Mouse (Mus musculus) inflammation-experienced regulatory T-cells (primary cell): ENCODE data around the gene Gdpd1. TPM values are rescaled to one million over a fixed set of nuclear protein-coding genes. Genes with fewer than 3 reads are reported as not detected.

Source experiments
- polyA plus RNA-seq, 2 experiments: library from polyadenylated mRNA; unstranded; fragments of 100-300 nt; shearing (Covaris generic); gene quantifications; one replicate each; pipeline ENCODE4 v1.2.1; 2017

Gdpd1 gene
- polyA plus RNA-seq: under 1 TPM; 0.23 to 0.46 TPM

GRCm38 (mm10) chr11:87073866-87074440 lies at the start of gene Gdpd1:
Gene Gdpd1, minus strand, starts transcription at chr11:87074062.

DNA sequence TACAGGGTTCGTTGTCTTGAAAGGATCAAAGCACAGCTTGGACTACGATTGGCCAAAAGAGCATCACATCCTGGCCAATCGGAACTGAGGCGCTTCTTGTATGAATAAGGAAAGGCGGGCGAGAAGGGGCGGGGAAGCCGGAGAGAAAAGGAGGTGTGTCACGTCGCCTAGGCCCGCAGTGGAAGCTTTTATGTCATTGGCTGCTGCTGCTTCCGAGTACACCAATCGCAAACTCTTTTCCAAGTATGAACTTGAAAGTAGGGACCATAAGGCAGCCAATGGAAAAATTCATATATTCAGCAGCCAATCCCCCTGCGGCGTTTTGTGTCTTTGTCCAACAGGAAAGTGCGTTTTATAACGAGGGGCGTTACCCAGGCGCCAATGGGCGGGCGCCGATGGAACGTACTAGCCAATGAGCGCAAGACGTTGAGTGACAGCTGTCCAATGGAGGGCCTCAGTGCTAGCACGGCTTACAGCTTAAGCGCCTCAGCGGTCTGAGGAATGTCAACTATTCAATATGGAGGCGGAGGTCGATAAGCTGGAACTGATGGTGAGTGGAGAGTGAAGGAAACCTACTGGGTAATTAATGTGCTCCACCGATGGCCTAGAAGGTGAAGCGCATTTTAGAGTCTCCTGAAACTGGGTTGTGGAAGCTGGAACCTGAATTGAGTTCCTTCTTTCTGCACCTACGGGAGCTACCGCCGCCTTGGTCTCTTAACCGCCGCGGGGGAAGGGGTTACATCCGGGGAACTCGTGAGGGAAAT lies 35.1 kb upstream of the Gdpd1 start, which contains the start of gene Ska2:
Ska2 (plus strand) TSS at position 480 of the 764 bp plus-strand sequence.

DNA sequence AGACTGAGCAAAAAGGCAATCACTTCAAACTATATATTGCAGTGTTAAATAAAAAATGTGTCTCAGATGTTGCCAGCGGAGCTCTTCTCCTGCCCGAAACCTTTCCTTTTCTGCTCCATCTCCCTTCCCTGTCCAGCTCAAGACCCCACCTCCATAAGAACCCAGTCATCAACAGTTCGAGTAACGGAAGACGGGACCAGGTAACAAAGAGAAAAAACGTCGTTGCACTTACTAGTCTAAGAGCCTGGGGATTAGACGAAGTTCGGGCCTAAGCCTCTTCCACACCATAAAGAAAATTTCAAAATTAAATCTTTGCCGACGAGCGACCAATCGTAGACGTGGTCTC lies 34.5 kb upstream of the Gdpd1 start, which contains the start of gene Prr11:
Prr11 (minus strand) TSS at position 300 of the 346 bp plus-strand sequence.

DNA sequence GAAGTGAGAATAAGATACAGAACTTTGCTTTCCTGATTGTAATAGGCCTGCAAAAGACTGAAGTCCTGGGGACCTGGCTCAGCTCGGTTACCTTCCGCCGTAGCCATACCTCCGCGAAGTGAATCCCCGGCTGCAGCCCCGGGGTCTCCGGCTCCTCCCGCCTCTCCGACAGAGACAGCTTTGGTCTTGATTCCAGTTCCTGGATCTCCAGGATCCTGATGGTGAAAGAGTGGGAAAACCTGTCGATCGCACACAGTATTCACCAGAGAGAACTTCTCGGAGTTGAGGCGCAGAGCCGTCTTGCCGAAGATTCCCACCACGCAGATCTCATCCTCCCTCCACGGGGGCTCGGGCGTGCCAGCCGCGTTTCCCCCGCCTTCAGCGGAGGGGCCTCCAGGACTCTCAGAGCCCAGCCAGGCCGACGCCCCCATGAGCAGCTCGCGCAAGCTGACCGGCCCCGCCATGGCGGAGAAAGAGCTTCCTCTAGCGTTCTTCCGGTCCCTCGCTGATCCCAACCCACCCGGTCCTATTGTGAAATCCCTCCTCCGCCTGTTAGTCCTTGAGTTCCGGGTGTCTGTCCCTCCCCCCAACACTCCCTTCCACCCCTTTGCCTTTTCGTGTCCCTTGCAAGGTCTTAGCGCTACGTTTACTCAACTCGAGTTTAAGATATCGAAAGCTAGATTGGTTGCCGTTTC lies 12.6 kb upstream of the Gdpd1 start, which contains the start of gene Smg8:
Smg8 (minus strand) TSS at position 485 of the 695 bp plus-strand sequence.

DNA sequence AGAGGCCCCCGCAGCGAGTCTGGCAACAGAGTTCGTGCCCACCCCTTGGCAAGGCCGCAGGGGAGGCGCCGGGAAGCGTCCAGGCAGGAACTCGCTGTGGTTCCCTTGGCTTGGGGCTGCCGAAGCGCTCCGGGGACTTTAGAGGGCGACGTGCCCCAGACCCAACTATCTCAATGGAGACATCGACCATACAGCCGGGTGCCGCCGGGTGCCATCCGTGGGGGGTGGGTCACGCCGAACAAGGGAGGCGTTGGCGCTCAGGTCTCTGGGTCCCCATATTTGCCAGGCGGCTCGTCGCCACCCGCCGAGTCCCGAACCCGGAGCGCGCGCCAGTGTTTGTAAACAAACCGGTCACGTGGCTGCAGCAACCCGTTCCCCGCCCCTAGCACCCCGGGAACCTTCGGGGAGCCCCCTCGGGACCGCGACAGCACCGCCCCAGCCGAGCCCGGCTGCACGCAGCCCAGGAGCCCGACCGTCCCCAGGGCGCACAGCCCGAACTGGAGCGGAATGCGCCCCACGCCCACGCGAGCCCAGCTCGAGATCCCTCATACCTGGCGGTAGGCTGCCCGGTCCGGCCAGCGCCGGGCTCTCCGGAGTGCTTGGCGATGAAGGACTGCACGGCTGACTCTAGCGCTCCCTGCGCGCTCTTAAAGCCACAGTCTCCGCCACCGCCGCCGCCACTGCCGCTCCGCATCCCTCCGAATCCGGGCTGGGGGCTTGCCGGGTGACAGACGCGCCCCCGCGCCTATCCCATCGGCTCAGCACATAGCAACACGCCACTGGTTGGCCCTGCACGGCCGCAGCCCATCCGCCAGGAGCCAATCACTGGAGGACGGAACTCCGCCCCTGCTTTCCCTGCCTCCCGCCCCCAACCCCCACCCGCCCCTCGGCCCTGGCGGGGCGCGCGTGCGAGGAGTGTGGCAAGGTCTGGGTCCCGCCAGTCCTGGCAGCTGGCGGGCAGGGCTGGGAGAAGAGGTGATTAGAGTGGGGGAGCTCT lies 80.5 kb downstream of the Gdpd1 start, which contains the start of gene Ypel2:
Ypel2 (minus strand) TSS at position 667 of the 997 bp plus-strand sequence.

Other genes starting within 250 kb of the Gdpd1 start
- 1 to 10 TPM; 2.5 to 2.7 TPM for gene Ypel2, start 80.4 kb downstream of the Gdpd1 start, polyA plus RNA-seq
- gene Smg8, start 12.7 kb upstream of the Gdpd1 start, polyA plus RNA-seq: 10 to 100 TPM; 21.0 to 26.1 TPM
- under 1 TPM; 0.20 to 0.36 TPM for gene Prr11, start 34.6 kb upstream of the Gdpd1 start, polyA plus RNA-seq
- 10 to 100 TPM in 1 of 2 experiments, 1 to 10 TPM in 1; 8.5 to 16.6 TPM for gene Ska2, start 35.2 kb upstream of the Gdpd1 start, polyA plus RNA-seq
- 10 to 100 TPM; 11.4 to 14.5 TPM for gene Trim37, start 53.0 kb upstream of the Gdpd1 start, polyA plus RNA-seq